Mouse (Mus musculus) liver, adult 2 months (tissue): ENCODE results near the gene Tmem8b.

Source experiments
- CTCF ChIP-seq: fragments of 200-500 bp; IDR thresholded peaks from 2 replicates; pipeline ENCODE4 v1.5.1; 2011; ENCODE audit warnings: low read depth, low read length, control low read depth
- POLR2A ChIP-seq: fragments of 200-500 bp; IDR thresholded peaks from 2 replicates; pipeline ENCODE4 v1.6.1; 2011; ENCODE audit warnings: low read length, control low read depth; ENCODE audit not compliant: insufficient read depth; ENCODE audit errors: extremely low read depth

GRCm38 (mm10) chr4:43640491-43640890 lies 28.3 kb upstream of the Tmem8b start:
- no peak for TF ChIP-seq POLR2A
- no peak for TF ChIP-seq CTCF
